Mouse (Mus musculus): ENCODE measurements around the gene Frmd4a.

DNA sequence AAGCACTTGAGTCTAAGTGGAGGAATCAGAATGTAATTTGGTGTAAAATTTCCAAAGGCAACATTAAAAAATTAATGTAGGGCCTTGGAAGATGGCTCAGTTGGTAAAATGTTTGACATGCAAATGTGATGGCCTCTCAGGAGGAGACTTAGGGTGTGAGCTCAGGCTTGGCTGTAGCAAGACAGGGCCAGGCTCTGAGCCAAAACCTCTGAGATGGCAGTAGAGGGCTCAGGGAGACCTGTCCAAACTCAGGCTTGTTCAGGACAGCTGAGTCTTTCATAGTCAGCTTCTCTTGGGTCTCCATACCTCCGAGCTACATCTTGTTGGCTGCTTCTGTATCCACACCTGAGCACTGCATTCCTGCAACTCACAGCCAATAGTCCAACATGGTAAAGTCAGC, 27.1 kb upstream of the Frmd4a start:
- no peak for TF ChIP-seq EP300 (IDR thresholded peaks at IDR 0.05; ENCODE audit: low read depth)
- TF ChIP-seq CTCF (IDR thresholded peaks at IDR 0.05; ENCODE audit: low read depth): no peak

Measured in heart, postnatal 0 days (tissue).